Mouse (Mus musculus) cerebellum, postnatal 10 days (tissue): ENCODE data around the gene Rps11.
A peak's percentile ranks its signal among the peaks of the same experiment; 100 is the strongest.
"Not testable (repeated sequence)": the region's sequence is repeated elsewhere in the genome, so short reads cannot be mapped to it uniquely, and the experiment has no call there.

Source experiments
- DNase-seq, 2 experiments: peaks; one replicate each; pipeline ENCODE4 v3.0.0; 2021; ENCODE audit warnings: mixed read lengths in 2 of 2

Rps11 gene

DNA sequence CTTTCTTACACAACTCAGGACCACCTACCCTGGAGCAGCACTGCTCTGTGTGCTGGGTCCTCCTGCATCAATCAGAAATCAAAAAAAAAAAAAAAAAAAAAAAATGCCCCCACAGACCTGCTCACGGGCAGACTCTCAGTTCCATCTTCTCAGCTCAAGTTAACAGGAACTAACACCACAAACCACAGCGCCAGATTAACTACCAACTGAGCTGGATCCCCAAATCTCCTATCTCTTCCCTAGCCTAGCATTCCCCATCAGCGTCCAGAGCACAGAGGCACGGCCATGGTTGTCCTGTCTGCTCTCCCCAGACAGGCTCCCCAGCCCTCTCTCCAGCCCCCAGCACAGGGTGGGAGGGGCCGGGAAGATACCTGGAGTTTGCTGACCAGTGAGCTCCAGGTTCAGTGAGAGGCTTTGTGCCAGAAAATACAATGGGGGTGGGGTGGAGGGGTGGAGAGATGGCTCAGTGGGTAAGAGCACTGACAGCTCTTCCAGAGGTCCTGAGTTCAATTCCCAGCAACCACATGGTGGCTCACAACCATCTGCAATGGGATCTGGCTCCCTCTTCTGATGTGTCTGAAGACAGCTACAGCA is 17.1 kb downstream of the Rps11 start:
- no peak for DNase-seq

- DNase-seq, result no peak
Observed at GRCm38 (mm10) chr7:45106441-45106840, 17.8 kb downstream of the Rps11 start.

GRCm38 (mm10) chr7:45105491-45105890 is 18.7 kb downstream of the Rps11 start:
- DNase-seq, result no peak

- no peak for DNase-seq
Observed at GRCm38 (mm10) chr7:45104941-45105340, 19.3 kb downstream of the Rps11 start.

DNA sequence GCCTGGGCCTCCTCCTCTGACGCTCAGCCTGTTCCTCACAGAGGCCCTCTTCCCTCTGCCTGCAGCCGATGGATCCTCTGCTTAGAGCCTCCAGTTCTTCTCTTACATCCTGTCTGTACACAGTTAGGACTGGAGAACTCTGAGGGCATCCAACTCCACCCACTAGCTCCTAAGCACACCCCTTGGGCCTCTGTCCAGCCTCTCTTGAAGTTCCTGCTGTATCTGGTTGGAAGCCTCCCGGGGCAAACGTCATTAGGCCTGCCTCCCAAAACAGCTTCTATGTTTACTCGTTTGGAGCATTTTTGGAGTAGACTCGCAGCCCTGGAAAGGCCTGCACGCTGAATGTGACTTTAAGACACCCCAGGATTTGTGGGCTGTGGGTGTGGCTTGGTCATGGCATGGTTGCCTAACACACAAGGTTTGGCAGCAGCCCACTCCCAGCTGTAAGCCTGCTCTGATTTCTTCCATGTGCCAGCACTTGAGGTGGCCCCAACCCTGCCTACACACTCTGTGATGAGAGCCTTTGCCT is 20.5 kb downstream of the Rps11 start, which contains the start of gene Fcgrt:
Gene Fcgrt (minus strand): TSS at position 200 of the 529 bp plus-strand sequence.
- DNase-seq, result peak; percentile 82

- DNase-seq, result no peak
Observed at GRCm38 (mm10) chr7:45102940-45103585, 21.2 kb downstream of the Rps11 start.

GRCm38 (mm10) chr7:45102441-45102840 is 21.8 kb downstream of the Rps11 start:
- no peak for DNase-seq

DNA sequence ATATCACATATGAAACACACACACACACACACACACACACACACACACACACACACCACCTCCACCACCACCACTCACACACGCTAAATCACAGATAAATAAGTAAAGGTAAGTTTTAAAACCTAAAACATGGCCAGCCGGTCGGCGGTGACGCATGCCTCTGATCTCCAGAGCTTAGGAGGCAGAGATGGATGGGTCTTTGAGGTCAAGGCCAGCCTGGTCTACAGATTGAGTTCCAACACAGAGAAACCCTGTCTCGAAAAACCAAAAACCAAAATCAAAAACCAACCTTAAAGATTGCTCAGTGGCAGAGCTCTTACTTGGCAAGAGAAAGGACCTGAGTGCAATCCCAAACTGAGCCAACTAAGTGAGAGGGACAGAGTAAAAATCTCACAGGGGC is 24.2 kb downstream of the Rps11 start:
- DNase-seq, result no peak

GRCm38 (mm10) chr7:45098541-45099240 is 25.5 kb downstream of the Rps11 start:
- DNase-seq, result no peak

GRCm38 (mm10) chr7:45097479-45097878 is 26.8 kb downstream of the Rps11 start:
- no peak for DNase-seq

- DNase-seq, result not testable (repeated sequence)
Observed at GRCm38 (mm10) chr7:45095965-45096364, 28.3 kb downstream of the Rps11 start.

GRCm38 (mm10) chr7:45095367-45095766 is 28.9 kb downstream of the Rps11 start:
- DNase-seq, result no peak

- no peak for DNase-seq
Observed at GRCm38 (mm10) chr7:45094121-45094520, 30.1 kb downstream of the Rps11 start.

- no peak for DNase-seq
Observed at GRCm38 (mm10) chr7:45093516-45093905, 30.7 kb downstream of the Rps11 start.

DNA sequence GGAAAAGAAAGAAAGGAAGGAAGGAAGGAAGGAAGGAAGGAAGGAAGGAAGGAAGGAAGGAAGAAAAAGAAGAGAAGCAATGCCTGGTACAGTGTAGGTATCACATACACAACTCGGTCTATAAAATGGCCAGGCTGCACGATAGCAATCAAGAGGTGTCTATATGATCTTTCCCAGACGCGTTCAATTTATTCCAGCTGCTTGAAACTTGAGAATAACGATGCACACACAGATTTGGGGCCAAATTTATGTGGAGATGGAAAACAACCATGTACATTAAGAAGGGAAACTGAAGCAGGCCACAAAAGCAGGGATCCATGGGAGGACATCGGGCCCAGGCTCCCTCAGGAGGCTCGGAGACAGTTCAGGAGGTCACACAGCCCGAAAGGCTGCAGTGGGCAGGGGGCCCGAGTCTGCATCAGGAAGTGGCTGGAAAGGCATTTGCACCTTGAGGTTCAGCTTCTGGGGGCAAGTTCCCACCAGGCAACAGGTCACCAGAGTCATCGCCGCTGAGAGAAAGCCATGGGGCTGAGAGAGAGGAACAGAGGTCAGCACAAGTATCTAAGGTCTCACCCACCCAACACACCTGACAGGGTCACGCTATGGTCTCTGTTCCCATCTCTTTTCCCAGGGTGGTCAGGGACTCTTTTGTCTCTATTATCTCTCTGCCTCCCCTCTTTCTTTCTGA is 31.3 kb downstream of the Rps11 start:
- no peak for DNase-seq

GRCm38 (mm10) chr7:45092048-45092447 is 32.2 kb downstream of the Rps11 start, which contains the start of gene Rcn3:
TSS of gene Rcn3 (minus strand) at chr7:45092221.
- DNase-seq, result peak; percentile 95 to 96

DNA sequence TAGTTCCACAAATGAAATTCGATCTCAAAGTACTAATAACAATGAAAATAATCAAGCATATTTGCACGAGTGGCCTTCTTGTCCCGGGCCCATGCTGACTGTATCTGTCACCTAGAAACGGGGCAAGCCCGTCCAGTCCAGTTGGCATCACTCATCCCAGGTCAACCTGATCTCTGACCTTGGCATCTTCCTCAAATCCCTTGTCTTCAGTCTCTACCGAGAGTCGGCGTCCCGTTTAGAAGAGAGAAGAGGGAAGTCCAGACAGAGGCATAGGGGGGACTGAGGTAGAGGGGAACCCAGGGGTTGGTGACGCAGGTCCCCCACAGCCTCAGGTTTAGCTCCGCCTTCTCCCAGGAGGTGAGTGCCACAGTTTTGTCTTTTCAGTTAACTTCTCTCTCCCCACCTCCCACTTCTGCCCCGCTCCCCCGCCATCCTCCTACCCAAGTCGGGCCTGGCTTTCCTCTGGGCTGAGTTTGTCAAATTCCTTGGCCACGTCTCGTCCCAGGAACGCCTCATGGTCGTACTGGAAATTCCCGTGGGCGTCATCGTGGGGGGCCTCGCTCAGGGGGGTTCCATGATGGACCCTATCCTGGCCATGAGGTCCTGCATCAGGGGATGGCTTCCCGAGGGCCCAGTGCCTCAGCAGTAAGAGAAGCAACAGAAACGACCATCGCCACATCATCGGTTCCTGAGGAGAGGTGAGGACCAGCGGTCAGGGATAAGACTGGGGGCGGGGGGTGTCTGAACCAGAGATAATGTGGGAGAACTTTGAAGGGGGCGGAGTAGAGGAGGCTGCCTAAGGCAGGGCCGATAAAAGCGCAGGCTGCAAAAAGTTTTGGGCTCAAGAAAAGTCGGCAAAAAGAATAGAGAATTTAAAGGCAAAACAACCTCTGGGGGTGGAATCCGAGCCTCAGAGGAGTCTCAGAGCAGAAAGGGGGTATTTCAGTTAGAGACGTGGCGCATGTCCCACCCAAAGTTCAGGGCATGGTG is 32.9 kb downstream of the Rps11 start:
- DNase-seq, result peak; percentile 48 to 51

DNA sequence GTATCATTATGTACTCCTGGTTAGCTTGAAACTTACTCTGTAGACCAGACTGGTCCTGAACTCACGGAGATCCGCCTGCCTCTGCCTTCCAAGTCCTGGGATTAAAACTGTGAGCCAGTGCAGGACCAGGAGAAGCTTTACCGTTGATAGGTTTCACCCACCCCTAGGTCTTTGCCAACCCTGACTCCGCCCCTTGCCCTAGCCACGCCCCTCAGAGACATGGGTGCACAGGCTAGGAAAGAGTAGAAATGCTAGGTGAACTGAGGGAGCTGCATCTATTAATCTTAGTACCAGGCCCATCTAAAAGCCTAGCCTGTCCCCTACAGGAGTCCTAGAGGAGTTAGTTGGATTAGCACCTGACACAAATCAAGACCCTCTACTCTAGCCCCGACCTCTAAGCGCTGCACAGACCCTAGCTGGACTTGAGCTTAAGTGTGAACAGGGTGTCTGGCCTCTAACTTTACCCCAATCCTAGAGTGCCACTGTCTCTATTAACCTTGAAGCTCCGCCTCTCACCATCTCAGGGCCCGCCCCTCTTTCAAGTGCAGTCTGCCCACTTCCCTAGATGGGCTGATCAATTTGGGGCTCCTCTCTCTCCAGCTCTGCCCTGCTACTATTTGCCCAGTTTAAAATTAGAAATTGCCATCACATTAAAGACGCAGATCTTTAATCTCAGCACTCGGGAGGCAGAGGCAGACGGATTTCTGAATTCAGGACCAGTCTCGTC is 33.8 kb downstream of the Rps11 start:
- DNase-seq, result no peak

DNA sequence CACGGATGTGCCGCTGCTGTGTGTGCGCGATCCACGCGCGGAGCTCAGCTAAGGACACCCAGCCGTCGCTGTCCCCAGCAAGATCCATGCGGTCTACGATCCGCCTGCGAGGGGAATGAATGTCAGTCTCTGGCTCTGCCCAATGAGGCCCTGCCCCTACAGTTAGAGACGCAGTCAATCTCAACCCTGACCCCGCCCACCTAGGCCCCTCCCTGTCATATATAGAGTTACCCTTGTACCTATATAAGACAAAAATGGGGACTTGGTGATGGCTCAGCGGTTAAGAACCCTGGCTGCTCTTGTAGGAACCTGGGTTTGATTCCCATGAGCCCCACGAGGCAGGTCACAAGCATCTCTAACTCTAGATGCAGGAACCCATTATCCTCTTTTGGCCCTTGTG is 35.6 kb downstream of the Rps11 start:
- no peak for DNase-seq

GRCm38 (mm10) chr7:45086084-45086483 is 38.2 kb downstream of the Rps11 start:
- DNase-seq, result no peak

DNA sequence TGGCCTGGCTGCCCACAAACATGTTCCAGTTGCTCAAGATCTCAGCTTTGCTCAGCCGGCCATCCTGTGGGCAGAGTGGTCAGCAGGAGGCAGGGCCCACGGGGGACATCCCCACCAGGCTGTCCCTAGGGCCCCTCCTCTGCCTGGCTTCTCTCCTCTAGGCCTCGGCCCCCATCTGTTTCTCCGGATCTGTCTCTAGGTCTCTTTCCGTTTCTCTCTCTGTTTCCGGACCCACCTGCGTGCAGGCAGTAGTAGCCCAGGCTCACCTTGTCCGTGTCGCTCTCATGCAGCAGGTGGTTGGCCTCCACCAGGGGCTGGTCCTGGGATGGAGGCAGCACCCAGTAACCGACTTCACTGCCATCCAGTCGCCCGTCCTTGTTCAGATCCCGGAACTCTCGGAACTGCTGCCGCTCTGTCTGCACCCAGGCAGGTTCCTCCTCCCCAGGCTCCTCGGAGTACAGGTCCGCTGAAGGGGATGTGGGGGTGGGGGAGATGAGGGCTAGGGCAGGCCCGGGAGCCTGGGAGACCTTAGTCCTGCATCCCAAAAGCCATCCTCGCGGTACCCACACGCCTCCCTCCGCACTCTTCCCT is 40.8 kb downstream of the Rps11 start:
- no peak for DNase-seq
